Mouse (Mus musculus): ENCODE data around the gene Hsd3b6. TPM values are rescaled to one million over a fixed set of nuclear protein-coding genes. Genes with fewer than 3 reads are reported as not detected.

Gene Hsd3b6
- polyA plus RNA-seq, 1 experiment, result not detected

DNA sequence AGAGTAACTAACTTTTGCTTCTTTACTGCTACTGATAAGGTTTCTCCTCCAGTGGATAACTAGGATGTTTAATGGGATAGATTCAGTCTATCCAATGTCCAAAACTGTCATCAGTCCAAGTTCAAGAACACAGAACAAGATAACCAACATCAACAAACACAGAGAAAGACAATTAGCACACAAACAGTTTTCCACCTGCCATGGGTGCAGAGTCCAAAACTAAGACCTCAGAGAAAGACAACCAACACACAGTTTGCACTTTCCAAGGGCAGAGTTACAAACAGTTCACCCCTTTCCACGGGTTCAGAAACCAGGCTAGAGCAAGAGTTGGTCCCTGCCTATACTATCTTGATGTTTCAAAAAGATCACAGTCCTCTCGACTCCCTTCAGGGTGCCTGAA, 27.7 kb downstream of the Hsd3b6 start:
- TF ChIP-seq CEBPB (IDR thresholded peaks at IDR 0.05; ENCODE audit: low read depth) (no peak), CTCF (IDR thresholded peaks at IDR 0.05; ENCODE audit: control insufficient read depth, insufficient read depth, insufficient read length) (no peak), MYOD1 (IDR thresholded peaks at IDR 0.05; ENCODE audit: control insufficient read depth, insufficient read length, low read depth) (no peak), MYOG (IDR thresholded peaks at IDR 0.05; ENCODE audit: control insufficient read depth, extremely low read depth, insufficient read length) (no peak), USF1 (IDR thresholded peaks at IDR 0.05; ENCODE audit: low read depth) (no peak), MAX (IDR thresholded peaks at IDR 0.05) (no peak), FOSL1 (IDR thresholded peaks at IDR 0.05; ENCODE audit: insufficient read depth, low read length, poor library complexity, severe bottlenecking) (no peak)
- Histone ChIP-seq H3K79me3 (ENCODE audit: low read depth) (no peaks in the 10 kb centered on the region), H3K27me3 (ENCODE audit: control insufficient read depth, insufficient read depth, insufficient read length) (no peaks in the 10 kb centered on the region), H3K4me3 (ENCODE audit: insufficient read depth, poor library complexity, severe bottlenecking) (no peak overlapping the region), H3K79me2 (ENCODE audit: control insufficient read depth, insufficient read depth) (no peaks in the 10 kb centered on the region), H3K36me3 (ENCODE audit: control insufficient read depth, insufficient read depth) (no peaks in the 10 kb centered on the region), H3ac (ENCODE audit: control insufficient read depth, insufficient read length, low read depth) (no peak overlapping the region)

DNA sequence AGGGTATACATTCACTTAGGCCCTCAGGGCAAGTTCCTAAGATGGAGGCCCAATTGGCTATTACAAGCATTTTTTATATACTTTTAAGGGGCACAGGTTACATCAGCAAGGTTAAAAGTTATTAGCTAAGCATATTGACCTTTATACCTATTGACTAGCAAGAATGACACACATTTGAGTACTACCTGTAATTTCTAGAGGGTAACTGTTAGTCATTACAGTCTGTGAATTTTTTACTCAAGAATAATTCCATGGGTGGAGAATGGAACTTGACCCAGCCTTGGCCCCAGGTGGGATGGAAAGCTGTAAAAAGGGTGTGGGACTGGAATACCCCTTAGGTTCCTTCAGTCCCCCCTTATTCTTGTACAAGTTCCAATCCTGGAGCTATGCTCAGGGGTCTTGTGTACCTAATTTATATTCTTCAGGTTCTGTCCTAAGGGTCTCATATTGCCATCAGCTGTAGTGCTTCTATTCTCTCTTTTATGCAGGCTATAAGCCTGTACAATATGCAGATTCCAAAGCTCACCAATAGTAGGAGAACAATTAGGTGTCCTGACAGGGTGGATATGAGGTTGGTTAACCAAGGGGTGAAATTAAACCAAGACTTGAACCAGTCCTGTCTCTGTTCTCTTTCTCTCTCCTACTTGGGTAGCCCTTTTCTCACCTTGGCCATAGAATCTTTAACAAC, 31.9 kb downstream of the Hsd3b6 start:
- Histone ChIP-seq H3K4me3 (ENCODE audit: insufficient read depth, poor library complexity, severe bottlenecking) (no peak overlapping the region), H3K27me3 (ENCODE audit: control insufficient read depth, insufficient read depth, insufficient read length) (no peaks in the 10 kb centered on the region), H3ac (ENCODE audit: control insufficient read depth, insufficient read length, low read depth) (no peak overlapping the region), H3K36me3 (ENCODE audit: control insufficient read depth, insufficient read depth) (no peaks in the 10 kb centered on the region), H3K79me2 (ENCODE audit: control insufficient read depth, insufficient read depth) (no peaks in the 10 kb centered on the region), H3K79me3 (ENCODE audit: low read depth) (no peaks in the 10 kb centered on the region)
- TF ChIP-seq MYOG (IDR thresholded peaks at IDR 0.05; ENCODE audit: control insufficient read depth, extremely low read depth, insufficient read length) (no peak), CTCF (IDR thresholded peaks at IDR 0.05; ENCODE audit: control insufficient read depth, insufficient read depth, insufficient read length) (no peak), CEBPB (IDR thresholded peaks at IDR 0.05; ENCODE audit: low read depth) (no peak), FOSL1 (IDR thresholded peaks at IDR 0.05; ENCODE audit: insufficient read depth, low read length, poor library complexity, severe bottlenecking) (no peak), MYOD1 (IDR thresholded peaks at IDR 0.05; ENCODE audit: control insufficient read depth, insufficient read length, low read depth) (no peak), MAX (IDR thresholded peaks at IDR 0.05) (no peak), USF1 (IDR thresholded peaks at IDR 0.05; ENCODE audit: low read depth) (no peak)

DNA sequence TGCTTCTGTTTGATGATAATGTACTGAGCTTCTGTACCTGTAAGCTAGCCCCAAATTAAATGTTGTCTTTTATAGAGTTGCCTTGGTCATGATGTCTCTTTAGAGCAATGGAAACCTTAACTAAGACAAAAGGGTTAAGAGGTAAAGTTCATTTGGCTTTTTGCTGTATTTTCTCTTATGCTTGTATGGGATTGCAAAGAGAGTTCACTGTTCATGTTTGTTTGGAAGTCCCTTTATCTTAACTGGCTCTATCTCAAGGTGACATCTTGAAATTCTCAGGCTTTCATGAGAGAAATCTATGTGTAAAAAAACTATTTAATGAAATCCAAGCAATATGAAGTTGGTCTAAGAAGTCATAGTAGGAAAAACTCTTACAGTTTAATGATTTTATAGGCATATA, 33.3 kb downstream of the Hsd3b6 start:
- Histone ChIP-seq H3K79me2 (ENCODE audit: control insufficient read depth, insufficient read depth) (no peaks in the 10 kb centered on the region), H3K79me3 (ENCODE audit: low read depth) (no peaks in the 10 kb centered on the region), H3K4me3 (ENCODE audit: insufficient read depth, poor library complexity, severe bottlenecking) (no peak overlapping the region), H3K36me3 (ENCODE audit: control insufficient read depth, insufficient read depth) (no peaks in the 10 kb centered on the region), H3ac (ENCODE audit: control insufficient read depth, insufficient read length, low read depth) (no peak overlapping the region), H3K27me3 (ENCODE audit: control insufficient read depth, insufficient read depth, insufficient read length) (no peaks in the 10 kb centered on the region)
- TF ChIP-seq MYOG (IDR thresholded peaks at IDR 0.05; ENCODE audit: control insufficient read depth, extremely low read depth, insufficient read length) (no peak), MYOD1 (IDR thresholded peaks at IDR 0.05; ENCODE audit: control insufficient read depth, insufficient read length, low read depth) (no peak), MAX (IDR thresholded peaks at IDR 0.05) (no peak), CTCF (IDR thresholded peaks at IDR 0.05; ENCODE audit: control insufficient read depth, insufficient read depth, insufficient read length) (no peak), CEBPB (IDR thresholded peaks at IDR 0.05; ENCODE audit: low read depth) (no peak), USF1 (IDR thresholded peaks at IDR 0.05; ENCODE audit: low read depth) (no peak), FOSL1 (IDR thresholded peaks at IDR 0.05; ENCODE audit: insufficient read depth, low read length, poor library complexity, severe bottlenecking) (no peak)

DNA sequence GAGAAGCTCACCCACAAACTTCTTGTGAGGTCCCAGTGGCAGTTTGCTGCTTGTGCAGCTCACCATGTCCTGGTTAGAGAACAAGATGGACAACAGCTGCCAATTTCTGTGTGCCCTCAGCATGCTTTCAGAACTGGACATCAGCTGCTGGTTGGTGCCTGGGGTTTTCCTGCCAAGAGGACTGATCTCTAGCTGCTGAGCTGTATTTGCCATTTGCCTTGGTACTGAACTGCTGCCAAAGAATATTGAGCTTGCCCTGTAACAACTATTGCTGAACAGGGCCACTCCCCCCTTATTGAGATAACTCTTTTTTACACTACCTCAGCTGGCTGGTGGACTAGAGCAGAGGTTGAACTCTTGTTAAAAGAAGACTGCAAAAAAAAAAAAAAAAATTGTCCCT, 50.1 kb downstream of the Hsd3b6 start:
- Histone ChIP-seq H3K4me3 (ENCODE audit: insufficient read depth, poor library complexity, severe bottlenecking) (no peak overlapping the region), H3K79me2 (ENCODE audit: control insufficient read depth, insufficient read depth) (no peaks in the 10 kb centered on the region), H3ac (ENCODE audit: control insufficient read depth, insufficient read length, low read depth) (no peak overlapping the region), H3K27me3 (ENCODE audit: control insufficient read depth, insufficient read depth, insufficient read length) (no peaks in the 10 kb centered on the region), H3K79me3 (ENCODE audit: low read depth) (no peaks in the 10 kb centered on the region), H3K36me3 (ENCODE audit: control insufficient read depth, insufficient read depth) (no peaks in the 10 kb centered on the region)
- TF ChIP-seq MYOD1 (IDR thresholded peaks at IDR 0.05; ENCODE audit: control insufficient read depth, insufficient read length, low read depth) (no peak), CTCF (IDR thresholded peaks at IDR 0.05; ENCODE audit: control insufficient read depth, insufficient read depth, insufficient read length) (no peak), USF1 (IDR thresholded peaks at IDR 0.05; ENCODE audit: low read depth) (no peak), CEBPB (IDR thresholded peaks at IDR 0.05; ENCODE audit: low read depth) (no peak), MYOG (IDR thresholded peaks at IDR 0.05; ENCODE audit: control insufficient read depth, extremely low read depth, insufficient read length) (no peak), FOSL1 (IDR thresholded peaks at IDR 0.05; ENCODE audit: insufficient read depth, low read length, poor library complexity, severe bottlenecking) (no peak), MAX (IDR thresholded peaks at IDR 0.05) (no peak)

DNA sequence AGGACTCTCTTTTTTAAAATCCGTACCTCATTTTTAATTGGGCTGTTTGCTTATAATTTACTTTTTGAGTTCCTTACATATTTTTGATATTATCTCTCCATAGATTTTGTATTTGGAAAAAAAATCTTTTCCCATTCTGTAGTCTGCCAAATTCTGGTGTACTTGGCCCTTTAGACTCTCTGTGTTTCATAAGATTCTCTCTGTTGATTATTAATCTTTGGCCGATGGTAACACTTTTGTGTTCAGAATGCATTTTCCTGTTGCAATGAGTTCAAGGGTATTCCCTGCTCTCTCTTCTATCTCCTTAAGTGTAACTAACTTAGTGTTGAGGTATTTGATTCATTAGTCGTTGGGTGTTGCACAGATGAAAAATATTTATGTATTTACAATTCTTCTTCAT, 57.4 kb downstream of the Hsd3b6 start:
- no peak overlapping the region for H3ac ChIP-seq (ENCODE audit: control insufficient read depth, insufficient read length, low read depth)
- H3K79me2 ChIP-seq (ENCODE audit: control insufficient read depth, insufficient read depth), result no peaks in the 10 kb centered on the region
- H3K4me3 ChIP-seq (ENCODE audit: insufficient read depth, poor library complexity, severe bottlenecking), result no peak overlapping the region
- TF ChIP-seq MYOD1 (IDR thresholded peaks at IDR 0.05; ENCODE audit: control insufficient read depth, insufficient read length, low read depth), result no peak
- no peak for TF ChIP-seq MYOG (IDR thresholded peaks at IDR 0.05; ENCODE audit: control insufficient read depth, extremely low read depth, insufficient read length)
- TF ChIP-seq CEBPB (IDR thresholded peaks at IDR 0.05; ENCODE audit: low read depth), result no peak
- no peak for TF ChIP-seq USF1 (IDR thresholded peaks at IDR 0.05; ENCODE audit: low read depth)
- TF ChIP-seq CTCF (IDR thresholded peaks at IDR 0.05; ENCODE audit: control insufficient read depth, insufficient read depth, insufficient read length), result no peak
- TF ChIP-seq MAX (IDR thresholded peaks at IDR 0.05), result no peak
- no peak for TF ChIP-seq FOSL1 (IDR thresholded peaks at IDR 0.05; ENCODE audit: insufficient read depth, low read length, poor library complexity, severe bottlenecking)
- no peaks in the 10 kb centered on the region for H3K79me3 ChIP-seq (ENCODE audit: low read depth)
- H3K27me3 ChIP-seq (ENCODE audit: control insufficient read depth, insufficient read depth, insufficient read length), result no peaks in the 10 kb centered on the region
- H3K36me3 ChIP-seq (ENCODE audit: control insufficient read depth, insufficient read depth), result no peaks in the 10 kb centered on the region

Other genes starting within 250 kb of the Hsd3b6 start
- gene Gm10681, start 225.6 kb downstream of the Hsd3b6 start, polyA plus RNA-seq (2012; fragmentation: generic; extraction: Trizol), result not detected
- not detected for gene Hsd3b5, start 184.2 kb downstream of the Hsd3b6 start, polyA plus RNA-seq (2012; fragmentation: generic; extraction: Trizol)
- gene Hsd3b2, start 89.9 kb downstream of the Hsd3b6 start, polyA plus RNA-seq (2012; fragmentation: generic; extraction: Trizol), result 0.01 TPM
- not detected for gene Hsd3b3, start 51.3 kb downstream of the Hsd3b6 start, polyA plus RNA-seq (2012; fragmentation: generic; extraction: Trizol)
- gene Hsd3b1, start 45.4 kb upstream of the Hsd3b6 start, polyA plus RNA-seq (2012; fragmentation: generic; extraction: Trizol), result not detected
- not detected for gene Hao2, start 78.8 kb upstream of the Hsd3b6 start, polyA plus RNA-seq (2012; fragmentation: generic; extraction: Trizol)